Mouse (Mus musculus) adrenal gland (tissue): Measurements from ENCODE around the gene Rasl11a.
"Not testable (repeated sequence)": the region's sequence is repeated elsewhere in the genome, so short reads cannot be mapped to it uniquely, and the experiment has no call there.

Source experiments
- intact Hi-C: fragments of 180-260 bp; cut with DNase I; formaldehyde crosslinking; loops from one replicate; pipeline ENCODE4 v1.15.1; 2025

Gene Rasl11a

DNA sequence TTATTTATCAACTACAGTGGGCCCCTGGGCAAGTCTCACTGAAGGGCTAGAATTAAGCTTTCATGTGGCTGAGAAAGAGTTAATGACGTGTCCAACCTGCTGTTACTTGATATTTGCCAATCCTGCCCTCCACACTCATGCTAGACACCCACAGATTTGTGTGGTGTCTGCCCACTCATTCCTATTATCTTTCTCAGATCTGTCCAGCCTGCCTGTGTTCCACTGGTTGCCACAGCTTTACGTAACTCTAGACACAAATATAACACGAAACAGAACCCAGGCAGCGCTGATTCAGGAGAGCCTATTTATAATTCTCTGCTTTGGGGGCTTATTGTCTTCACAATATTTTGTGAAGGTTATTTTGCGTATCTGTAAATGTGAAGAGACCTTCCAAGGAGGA is 3.6 kb upstream of the Rasl11a start:
- intact Hi-C loops, result no loop called here

DNA sequence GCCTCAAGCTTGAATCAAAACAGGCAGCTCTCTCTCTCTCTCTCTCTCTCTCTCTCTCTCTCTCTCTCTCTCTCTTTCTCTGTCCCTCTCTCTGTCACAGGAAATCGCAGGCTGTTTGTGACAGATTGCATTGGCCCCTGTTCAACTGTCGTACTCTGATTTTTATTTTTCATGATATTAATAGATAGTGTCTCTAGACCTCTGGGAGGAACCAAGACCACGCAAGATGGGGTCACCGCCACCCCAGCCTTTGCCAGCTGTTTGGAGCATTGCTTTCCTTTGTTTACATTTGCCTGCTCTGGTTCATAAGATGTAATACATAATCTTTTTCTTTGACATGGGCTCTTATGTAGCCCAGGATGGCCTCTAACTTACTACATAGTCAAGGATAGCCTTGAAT is 2.9 kb upstream of the Rasl11a start:
- intact Hi-C loops, result no loop called here

DNA sequence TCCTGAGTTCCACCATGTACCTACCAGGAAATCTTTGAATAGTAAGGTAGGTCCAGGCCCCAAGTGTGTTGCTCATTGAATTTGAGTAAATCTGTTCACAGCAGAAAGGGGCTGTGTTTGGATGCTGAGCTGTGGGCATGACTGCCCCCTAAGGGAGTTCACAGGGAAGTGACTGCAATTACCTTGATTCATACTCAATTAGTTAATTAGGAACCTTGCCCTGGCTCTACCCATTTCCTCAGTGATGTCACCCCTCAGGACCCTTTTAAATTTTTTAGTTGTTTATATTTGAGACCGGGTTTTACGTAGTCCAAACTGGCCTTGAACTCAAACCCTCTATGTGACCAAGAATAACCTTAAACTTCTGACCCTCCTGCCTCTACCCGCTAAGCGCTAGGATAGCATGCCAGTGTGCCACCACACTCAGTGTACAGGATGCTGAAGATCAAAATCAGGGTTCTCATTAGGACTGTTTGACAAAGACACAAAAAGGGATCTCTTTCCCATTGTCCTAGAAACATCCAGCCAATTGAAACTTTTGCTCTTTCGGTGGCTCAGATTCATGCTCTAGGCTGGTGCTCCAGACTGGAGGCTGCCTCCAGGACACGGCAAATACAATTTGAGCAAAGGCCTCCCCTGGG is 450 bp upstream of the Rasl11a start:
- intact Hi-C loops, result no loop called here

DNA sequence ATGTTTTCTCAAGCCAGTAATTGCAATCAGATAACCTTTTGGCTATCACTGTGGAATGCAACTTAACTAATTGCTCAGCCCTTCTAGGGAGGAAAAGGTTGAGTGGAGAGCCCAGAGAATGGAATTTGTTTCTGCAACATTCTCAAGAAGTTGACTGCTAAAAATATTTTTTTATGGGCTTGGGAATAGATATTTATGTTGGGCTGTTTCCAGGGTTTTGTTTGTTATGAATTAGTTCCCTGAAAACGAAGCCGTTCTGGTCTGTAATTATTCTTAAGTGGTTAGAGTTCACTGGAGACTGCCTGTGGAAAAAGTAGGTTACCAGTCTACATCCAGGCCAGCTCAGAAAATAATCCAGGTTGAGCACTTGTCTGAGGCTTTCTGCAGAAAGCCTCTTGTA is 1.6 kb downstream of the Rasl11a start:
- intact Hi-C loops, result loop anchor here (2.0 kb wide), 1 partner anchor 140 kb away; no protein-coding TSS in a partner anchor

DNA sequence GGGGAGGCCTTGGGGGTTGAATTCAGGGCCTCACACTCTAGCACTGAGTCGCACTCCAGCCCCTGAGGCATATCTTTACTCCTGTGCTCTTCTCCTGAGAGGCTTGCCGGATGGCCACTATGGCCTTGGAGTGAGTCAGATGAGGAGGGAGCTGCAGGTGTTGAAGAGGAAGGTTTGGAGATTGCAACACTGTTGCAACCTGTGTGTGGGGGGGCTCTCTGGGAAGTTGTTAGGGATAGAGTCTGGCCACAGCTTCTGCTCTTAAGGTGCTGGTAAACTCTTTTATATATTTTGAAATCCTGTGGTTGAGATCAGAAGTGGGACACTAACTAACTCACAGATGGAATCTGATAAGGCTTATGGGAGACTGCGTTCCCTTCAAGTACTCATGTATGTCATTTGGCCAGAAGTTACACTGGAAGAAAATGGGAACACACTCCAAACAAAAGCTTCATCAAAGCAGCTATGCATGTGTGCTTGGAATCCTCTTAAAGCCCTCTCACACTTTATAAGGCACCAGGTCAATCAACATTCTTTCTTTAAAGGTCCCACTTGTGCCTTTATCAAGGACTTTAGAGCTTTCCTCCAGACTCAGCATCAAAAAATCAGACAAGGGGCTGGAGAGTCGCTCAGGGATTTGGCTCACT is 4.2 kb downstream of the Rasl11a start:
- intact Hi-C loops, result no loop called here

DNA sequence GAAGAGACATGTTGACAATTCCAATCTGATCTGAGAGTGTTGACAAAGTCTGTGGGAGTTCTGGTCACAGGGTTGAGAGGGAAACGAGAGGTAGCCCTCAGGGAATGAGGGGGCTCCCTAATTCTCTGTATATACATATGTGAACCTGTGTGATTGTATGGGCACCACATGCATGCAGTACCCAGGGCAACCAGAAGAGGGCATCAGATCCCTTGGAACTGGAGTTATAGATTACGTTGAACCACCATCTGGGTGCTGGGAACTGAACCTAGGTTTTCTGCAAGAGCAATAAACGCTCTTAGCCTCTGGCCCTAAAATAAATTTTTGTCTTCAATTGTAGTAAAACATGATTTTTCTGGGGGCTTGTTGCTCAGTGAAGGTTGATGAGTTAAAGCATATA is 11.2 kb downstream of the Rasl11a start:
- intact Hi-C loops, result no loop called here

DNA sequence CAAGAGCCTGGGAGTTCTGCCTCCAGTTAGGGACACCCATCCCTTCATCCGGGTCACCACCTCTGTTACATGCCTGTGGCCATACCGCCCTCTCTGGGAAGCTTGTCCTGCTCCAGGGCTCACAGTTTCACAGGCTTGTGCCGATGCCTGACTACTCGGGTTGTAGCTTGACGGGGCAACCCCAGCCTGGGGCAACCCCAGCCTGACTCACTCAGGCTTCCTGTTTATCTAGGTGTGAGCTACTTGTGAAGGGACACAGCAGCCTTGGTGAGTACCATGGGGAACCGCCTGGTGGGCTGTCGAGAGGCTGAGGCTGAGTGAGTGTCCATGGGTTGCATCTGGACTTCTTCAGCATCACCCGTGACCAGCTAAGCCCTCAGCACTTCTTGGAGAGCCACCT is 12.7 kb downstream of the Rasl11a start:
- intact Hi-C loops, result no loop called here

DNA sequence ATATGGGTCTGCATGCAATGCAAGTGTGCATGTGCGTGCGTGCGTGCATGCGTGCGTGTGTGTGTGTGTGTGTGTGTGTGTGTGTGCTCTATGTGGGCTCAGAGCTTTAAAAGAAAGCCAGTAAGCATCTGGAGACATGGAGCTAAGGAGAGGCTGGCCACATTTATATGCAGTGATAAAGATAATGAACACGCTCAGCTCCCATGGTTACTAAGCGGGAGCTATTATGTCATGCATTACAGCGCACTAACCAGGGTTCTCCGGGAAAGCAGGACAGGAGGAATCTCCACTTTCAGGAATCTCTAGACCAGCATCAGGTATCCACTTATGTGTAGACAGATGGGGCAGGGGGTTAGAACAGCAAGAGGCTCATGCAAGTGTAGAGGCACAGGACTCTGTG is 13.9 kb downstream of the Rasl11a start:
- intact Hi-C loops, result no loop called here

DNA sequence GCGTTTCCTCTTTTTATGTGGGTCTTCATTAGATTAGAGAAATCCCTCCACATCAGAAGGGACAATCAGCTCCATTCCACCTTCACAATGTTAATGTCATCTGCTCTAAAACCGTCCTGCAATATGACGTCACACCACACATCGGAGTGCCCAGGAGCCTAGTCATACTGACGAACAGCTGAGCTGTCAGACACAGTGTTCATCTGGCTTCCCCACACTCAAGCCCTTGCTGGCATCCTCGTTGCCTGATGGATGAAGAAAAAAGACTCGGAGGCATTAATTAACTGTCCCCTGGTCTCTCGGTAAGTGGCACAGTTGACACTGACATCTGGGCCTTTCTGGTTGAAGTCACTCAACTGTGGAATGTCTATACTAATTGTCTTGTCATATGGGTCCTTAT is 14.4 kb downstream of the Rasl11a start:
- intact Hi-C loops, result no loop called here

DNA sequence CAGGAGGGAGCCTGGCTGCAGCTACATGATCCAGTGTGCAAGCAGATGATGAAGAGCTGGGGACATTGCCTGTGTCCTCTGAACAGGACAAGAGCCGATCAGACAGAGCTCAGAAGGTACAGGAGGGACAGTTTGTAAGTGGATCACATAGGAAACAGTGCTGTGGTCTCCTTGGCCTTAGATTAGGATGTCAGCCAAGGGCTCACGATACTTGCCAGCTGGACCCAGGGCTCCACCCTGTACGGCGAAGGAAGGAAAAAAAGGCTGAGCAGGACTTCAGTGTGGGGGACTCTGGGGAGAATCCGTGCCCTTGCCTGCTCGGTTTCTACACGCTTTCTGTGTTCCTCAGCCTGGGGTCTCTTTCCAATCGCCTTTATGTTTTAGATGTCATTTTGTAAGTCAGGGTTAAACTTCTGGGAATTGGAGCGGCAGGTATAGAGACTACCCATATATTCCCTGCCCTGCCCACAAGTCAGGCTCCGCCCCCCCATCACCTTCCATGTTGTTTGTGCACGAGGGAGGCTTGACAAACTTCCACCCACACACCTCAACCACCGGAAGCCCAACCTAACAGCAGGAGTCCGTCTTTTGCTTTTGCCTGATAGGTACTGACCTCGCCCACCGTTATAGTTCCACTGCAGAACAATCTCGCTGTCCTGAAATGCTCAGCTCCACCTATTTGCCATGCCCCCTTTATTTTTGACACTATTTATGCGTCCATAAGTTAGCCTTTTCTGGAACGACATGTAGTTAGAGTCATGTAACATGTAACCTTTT is 15.5 kb downstream of the Rasl11a start:
- intact Hi-C loops, result no loop called here

DNA sequence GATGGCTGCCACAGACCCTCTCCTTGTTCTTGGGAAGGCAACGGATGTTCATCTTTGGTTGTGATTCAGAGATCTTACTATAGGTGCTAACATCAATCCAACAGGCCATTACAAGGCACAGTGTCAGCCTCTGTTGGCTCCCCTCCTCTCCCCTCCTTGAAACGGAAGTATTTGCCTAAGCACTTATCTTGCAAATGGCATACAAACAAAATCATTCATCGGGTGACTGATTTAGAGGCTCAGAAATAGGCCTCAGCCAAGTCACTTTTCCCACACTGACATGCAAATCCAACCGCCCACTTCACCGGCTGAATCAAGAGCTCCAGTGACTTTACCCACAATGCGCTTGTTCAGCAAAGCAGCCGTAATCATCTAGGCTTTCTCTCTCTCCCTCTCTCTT is 16.7 kb downstream of the Rasl11a start:
- intact Hi-C loops, result no loop called here

DNA sequence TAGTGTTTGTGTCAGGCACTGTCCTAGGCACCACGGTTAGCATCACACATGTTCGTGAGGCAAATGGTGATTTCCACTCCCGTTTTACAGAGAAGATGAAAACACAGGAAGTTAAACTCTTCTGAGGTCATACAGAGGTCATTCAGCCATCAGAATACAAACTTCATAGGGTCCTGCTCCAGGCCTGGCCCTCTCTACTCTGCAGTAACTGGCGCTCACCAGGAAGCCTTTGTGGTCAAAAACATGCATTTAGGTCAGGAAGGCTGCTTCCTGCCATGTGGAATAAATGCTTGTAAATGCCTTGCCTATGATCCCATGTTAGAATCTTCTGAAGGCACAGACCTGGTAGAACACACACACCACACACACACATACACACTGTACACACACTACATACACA is 20.6 kb downstream of the Rasl11a start:
- intact Hi-C loops, result no loop called here

DNA sequence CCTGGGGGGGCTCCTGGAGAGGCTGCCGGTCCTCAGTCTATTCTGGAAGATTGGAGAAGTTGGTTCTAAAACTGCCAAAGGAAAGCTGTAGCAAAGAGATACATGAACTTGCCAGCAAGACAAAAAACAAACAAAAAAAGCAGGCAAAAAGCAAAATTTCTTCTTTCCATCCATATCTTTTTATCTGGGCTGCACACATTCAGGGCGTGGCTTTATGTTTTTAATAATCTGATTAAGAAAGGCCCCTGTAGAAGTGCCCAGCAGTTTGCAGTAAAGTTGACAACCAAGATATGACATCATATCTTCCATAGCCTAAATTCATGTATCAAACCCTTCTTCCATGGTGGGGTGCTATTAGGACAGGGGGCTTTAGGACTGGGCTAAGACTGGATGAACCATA is 21.4 kb downstream of the Rasl11a start:
- intact Hi-C loops, result no loop called here

DNA sequence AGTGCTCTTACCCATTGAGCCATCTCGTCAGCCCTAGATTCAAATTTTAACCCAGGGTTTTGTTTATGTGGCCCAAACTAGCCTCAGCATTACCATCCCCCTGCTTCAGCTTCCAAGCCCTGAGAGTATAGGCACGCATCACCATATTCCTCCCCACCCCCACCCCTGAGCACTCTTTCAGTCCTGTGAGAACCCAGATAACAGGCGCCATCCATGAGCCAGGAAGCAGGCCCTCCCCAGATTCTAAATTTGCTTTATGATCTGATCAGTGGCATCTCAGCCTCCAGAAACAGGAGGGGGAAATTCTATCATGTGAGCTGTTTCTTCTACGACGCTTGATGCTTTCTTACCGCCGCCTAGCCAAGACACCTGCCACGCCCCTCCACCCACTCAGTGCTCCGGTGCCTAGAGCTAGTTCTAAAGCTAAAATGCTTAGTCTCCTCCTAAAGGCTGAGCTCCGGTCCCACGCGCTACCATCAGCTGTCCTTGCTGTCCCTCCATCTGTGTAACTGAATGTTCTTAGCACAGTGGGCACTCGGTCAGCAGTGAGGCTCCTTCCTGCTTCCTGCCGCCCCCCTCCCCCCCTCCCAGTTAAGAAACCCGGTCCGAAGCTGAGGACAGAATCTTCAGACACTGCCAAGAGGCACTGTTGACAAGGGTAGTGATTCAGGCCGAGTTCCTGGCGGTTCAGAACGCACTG is 22.5 kb downstream of the Rasl11a start:
- intact Hi-C loops, result no loop called here

DNA sequence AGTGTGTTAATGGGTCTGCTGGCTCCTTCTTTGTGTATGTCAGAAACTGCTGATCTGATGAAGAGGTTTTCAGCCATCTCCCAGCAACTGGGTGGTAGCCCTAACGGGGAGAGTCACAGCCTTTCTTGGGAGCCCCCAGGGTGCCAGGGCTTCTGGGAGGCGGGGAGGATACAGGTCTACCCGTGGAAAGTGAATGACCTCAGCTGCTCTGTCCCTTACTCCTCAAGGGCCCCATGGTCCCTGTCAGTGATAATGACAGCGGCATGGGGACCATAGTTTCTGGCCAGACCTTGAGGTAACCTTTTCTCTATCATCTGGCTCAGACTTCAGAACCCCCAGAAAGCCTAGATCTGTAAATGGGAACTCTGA is 23.1 kb downstream of the Rasl11a start:
- intact Hi-C loops, result no loop called here

DNA sequence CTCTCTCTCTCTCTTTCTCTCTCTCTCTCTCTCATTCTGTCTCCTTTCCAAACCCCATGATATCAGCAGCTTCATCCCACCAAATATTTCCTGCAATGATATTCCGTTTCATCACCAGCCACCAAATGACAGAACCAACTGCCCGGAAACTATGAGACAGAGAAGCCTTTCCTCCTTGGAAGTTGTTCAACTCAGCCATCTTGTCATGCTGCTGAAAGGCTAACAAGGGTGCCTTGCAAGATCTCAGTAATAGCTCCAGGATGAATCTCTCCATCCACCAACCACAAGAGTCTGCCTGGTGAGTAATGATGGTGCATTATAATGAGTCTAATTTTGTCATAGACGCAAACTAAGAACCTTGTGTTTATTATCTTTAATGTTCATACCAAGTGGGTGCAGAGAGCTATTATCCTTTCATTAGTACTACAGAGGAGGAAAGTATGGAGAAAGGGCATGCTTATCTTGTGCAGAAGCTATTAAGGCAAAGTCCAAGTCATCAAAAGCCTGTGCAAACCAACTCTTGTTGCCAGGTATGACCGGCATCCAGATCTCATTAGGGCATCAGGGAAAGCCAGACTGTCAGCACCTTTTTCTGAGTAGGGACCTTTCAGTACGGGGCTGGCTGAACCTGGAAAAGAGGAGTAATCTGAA is 28.2 kb downstream of the Rasl11a start:
- intact Hi-C loops, result no loop called here

DNA sequence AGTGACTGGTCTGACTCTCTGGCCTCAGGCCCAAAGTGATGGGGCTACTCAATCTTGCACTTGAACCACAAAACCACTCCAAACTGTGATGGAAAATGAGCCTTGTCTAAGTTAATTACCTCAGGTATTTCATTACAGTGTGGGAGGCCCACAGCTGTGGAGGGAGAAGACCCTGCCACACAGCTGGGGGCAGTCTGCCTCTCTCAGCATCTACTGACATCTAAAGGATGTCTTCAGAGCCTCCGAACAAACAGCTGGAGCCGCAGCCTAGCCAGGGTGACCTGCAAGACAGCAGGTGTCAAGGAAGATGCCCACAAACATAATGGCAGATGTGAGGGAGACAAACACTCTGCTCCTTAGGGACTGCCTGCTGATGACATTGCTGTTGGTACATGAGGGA is 31.2 kb downstream of the Rasl11a start:
- intact Hi-C loops, result no loop called here

DNA sequence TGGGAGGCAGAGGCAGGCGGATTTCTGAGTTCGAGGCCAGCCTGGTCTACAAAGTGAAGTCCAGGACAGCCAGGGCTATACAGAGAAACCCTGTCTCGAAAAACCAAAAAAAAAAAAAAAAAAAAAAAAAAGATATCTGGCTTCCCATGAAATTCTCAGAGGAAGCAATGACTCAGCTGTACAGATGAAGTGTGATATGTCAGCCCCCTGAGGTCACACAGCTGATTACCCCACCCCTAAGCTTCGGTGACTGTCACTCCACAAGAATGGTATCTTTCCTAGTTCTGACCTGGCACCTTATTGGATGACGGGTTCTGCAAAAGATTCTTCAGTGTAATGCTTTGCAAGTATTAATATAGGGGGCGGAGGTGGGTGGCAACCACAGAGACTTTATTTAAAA is 33.0 kb downstream of the Rasl11a start:
- intact Hi-C loops, result not testable (repeated sequence)

DNA sequence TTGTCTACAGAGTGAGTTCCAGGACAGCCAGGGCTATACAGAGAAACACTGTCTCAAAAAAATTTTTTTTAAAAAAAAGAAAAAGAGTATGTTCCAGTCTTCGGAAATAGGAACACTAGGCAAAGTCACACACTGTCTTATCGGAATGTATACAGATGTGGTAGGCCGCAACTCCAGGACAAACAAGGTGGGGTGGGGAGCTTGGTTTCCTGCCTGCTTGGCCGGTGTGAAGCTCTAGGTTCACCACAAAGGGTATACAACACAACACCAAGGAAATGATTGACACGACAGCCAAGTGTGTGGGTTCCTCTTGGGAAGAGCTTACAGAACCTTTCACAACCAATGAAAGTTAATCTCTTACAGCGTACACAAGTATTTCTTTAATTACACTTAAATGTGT is 37.4 kb downstream of the Rasl11a start:
- intact Hi-C loops, result no loop called here

DNA sequence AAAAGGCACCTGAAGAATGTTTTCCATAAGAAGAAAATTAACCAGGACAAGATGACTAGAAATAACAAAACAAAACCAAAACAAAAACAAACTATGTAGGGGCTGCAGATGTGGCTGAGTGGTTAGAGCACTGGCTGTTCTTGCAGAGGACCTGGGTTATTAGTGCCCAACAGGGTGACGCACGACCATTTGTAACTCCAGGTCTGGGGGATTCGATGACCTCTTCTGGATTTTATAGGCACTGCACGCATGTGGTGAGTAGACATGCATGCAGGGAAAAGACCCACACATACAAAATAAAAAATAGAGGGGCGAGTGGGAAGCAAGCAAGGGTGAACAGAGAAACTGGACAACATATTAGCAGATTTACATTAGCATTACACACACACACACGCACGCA is 38.2 kb downstream of the Rasl11a start:
- intact Hi-C loops, result no loop called here

DNA sequence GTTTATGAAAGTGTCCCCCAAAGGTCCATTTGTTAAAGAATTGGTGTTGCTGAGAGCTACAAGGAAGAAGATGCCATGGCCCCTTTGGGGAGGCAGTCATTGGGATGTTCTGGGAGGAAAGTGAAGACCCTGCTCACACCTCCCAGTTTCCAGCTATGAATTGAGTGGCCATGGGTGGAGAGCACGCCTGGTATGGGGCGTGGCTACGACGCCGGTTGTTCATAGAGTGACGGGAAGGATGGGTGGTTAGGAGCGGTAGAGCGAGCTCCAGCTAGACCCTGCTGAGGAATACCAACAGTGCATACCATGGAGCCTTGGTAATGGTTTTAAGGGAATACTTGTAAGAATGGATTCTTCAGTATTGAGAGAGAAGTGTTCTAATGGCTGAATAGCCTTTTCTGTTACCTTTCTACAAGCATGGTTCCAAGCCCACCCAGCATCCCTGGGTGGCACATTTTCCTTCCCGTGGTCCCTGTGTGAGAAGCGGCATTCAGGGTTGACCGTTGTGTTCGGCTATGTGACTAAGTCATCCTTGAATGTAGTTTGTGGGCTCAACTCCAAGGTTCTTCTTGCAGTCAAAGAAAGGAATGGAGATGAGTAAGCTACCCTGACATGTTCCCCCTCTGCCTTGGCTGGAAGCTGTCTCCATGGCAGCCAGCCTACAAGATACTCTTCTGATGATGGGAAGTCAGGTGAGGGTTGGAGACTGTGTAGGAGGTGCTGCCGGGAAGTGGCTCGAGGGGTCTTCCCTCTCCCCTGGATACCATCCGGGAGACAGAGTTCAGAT is 38.8 kb downstream of the Rasl11a start:
- intact Hi-C loops, result no loop called here
